In genomic region chr11:77485229-77485628, GRCm38 (mm10) we compare ENCODE assay signal across 15 mouse cellular contexts. TPM values are rescaled to one million over a fixed set of nuclear protein-coding genes. Genes with fewer than 3 reads are reported as not detected.
A peak's percentile ranks its signal among the peaks of the same experiment; 100 is the strongest.
DNase-seq lines count a peak whose midpoint lies in the region; ATAC-seq and TF ChIP-seq lines count a peak whose summit lies in the region.
"Had no signal": no experiment of that assay in that cellular context is flagged by ENCODE, and none has a peak within 500 bp of the region (broad histone marks: within the 10 kb centered on the region; RNA-seq: fewer than 3 reads in every experiment).

No protein-coding gene starts in this region.

- no peak overlapping the region for H3K4me2 ChIP-seq in heart, embryonic 15.5 days
- H3K4me2 ChIP-seq in forebrain, postnatal 0 days (ENCODE audit: low read depth) = peak overlapping the region; percentile 26; the same call in 1 of the 2 replicates
- peak overlapping the region; percentile 37 for H3K4me2 ChIP-seq in limb, embryonic 12.5 days
- no peak overlapping the region for H3K4me2 ChIP-seq in stomach, postnatal 0 days (replicated peaks; ENCODE audit: low read depth)

- no peak for DNase-seq in heart, adult 8-10 months (ENCODE audit: low spot score)
- DNase-seq in embryonic facial prominence, embryonic 10.5 days (ENCODE audit: low spot score) = no peak
- DNase-seq in forebrain, postnatal 0 days = no peak
- no peak for DNase-seq in right cerebral cortex, adult 18-20 months
- DNase-seq in stomach, postnatal 0 days (ENCODE audit: low spot score) = no peak
- DNase-seq: cerebellum, adult 8-10 months; kidney, postnatal 14 days; liver, postnatal 0 days; right cerebral cortex, postnatal 14 days; thymus, postnatal 14 days had no signal

- no peak overlapping the region for H3K27ac ChIP-seq in heart, embryonic 15.5 days
- H3K27ac ChIP-seq in embryonic facial prominence, embryonic 10.5 days (replicated peaks) = no peak overlapping the region
- H3K27ac ChIP-seq in forebrain, postnatal 0 days (ENCODE audit: low read depth, low read length) = no peak overlapping the region; the same call in 1 of the 2 replicates
- peak overlapping the region; percentile 80 for H3K27ac ChIP-seq in limb, embryonic 12.5 days
- no peak overlapping the region for H3K27ac ChIP-seq in stomach, postnatal 0 days (replicated peaks)

- 70% methylated on average over 6 of the region's 6 CpGs for WGBS in heart, embryonic 15.5 days
- WGBS in embryonic facial prominence, embryonic 10.5 days = 63% methylated on average over 6 of the region's 6 CpGs
- WGBS in forebrain, postnatal 0 days = 33% methylated on average over 6 of the region's 6 CpGs
- WGBS in limb, embryonic 12.5 days = 25% methylated on average over 6 of the region's 6 CpGs
- 56% methylated on average over 6 of the region's 6 CpGs for WGBS in stomach, postnatal 0 days

- no peaks in the 10 kb centered on the region for H3K9me3 ChIP-seq in heart, embryonic 15.5 days (replicated peaks)
- no peaks in the 10 kb centered on the region for H3K9me3 ChIP-seq in embryonic facial prominence, embryonic 10.5 days
- no peaks in the 10 kb centered on the region for H3K9me3 ChIP-seq in forebrain, postnatal 0 days (ENCODE audit: low read length)
- no peaks in the 10 kb centered on the region for H3K9me3 ChIP-seq in limb, embryonic 12.5 days
- H3K9me3 ChIP-seq in stomach, postnatal 0 days (ENCODE audit: control insufficient read depth, low read length) = no peaks in the 10 kb centered on the region

- H3K9ac ChIP-seq in heart, embryonic 15.5 days = 0 out of 2 replicates have a peak overlapping the region, but pooled peaks have one; percentile 4
- no peak overlapping the region for H3K9ac ChIP-seq in forebrain, postnatal 0 days
- H3K9ac ChIP-seq in limb, embryonic 12.5 days (replicated peaks) = no peak overlapping the region
- no peak overlapping the region for H3K9ac ChIP-seq in stomach, postnatal 0 days (ENCODE audit: low read length)
- H3K9ac ChIP-seq: liver, postnatal 0 days had no signal

- TF ChIP-seq CTCF in forebrain, postnatal 0 days (IDR thresholded peaks at IDR 0.05; ENCODE audit: low read depth) = no peak
- no peak for TF ChIP-seq CTCF in stomach, postnatal 0 days (IDR thresholded peaks at IDR 0.05; ENCODE audit: low read depth)

- no peak overlapping the region for H3K4me3 ChIP-seq in heart, embryonic 15.5 days
- H3K4me3 ChIP-seq in embryonic facial prominence, embryonic 10.5 days = peak overlapping the region; percentile 11; the same call in 1 of the 2 replicates
- H3K4me3 ChIP-seq in forebrain, postnatal 0 days (ENCODE audit: low read depth, low read length) = no peak overlapping the region
- no peak overlapping the region for H3K4me3 ChIP-seq in limb, embryonic 12.5 days (replicated peaks)
- H3K4me3 ChIP-seq in stomach, postnatal 0 days (ENCODE audit: low read depth, low read length) = no peak overlapping the region

- H3K36me3 ChIP-seq in heart, embryonic 15.5 days = no peaks in the 10 kb centered on the region
- H3K36me3 ChIP-seq in embryonic facial prominence, embryonic 10.5 days (replicated peaks) = peaks cover 21% of the 10 kb centered on the region; the same call in 1 of the 2 replicates
- no peaks in the 10 kb centered on the region for H3K36me3 ChIP-seq in forebrain, postnatal 0 days (ENCODE audit: insufficient read depth)
- no peaks in the 10 kb centered on the region for H3K36me3 ChIP-seq in limb, embryonic 12.5 days
- no peaks in the 10 kb centered on the region for H3K36me3 ChIP-seq in stomach, postnatal 0 days (ENCODE audit: control insufficient read depth, insufficient read depth, low read length)

- ATAC-seq in heart, embryonic 15.5 days (replicated peaks; ENCODE audit: insufficient number of reproducible peaks, insufficient read depth, low FRiP score, low read depth) = no peak
- no peak for ATAC-seq in forebrain, postnatal 0 days
- ATAC-seq in limb, embryonic 12.5 days (ENCODE audit: insufficient number of reproducible peaks, insufficient read depth, low FRiP score, low TSS enrichment, low read depth) = peak; percentile 4; the same call in 1 of the 2 replicates
- ATAC-seq in erythroid progenitor cell, adult 5-6 weeks (replicated peaks; ENCODE audit: low FRiP score, poor library complexity, severe bottlenecking) = no peak
- ATAC-seq in stomach, postnatal 0 days (ENCODE audit: low FRiP score, low TSS enrichment) = no peak
- ATAC-seq: liver, postnatal 0 days had no signal

- H3K27me3 ChIP-seq in heart, embryonic 15.5 days = no peaks in the 10 kb centered on the region
- H3K27me3 ChIP-seq in embryonic facial prominence, embryonic 10.5 days (replicated peaks; ENCODE audit: low read depth, poor library complexity, severe bottlenecking) = no peaks in the 10 kb centered on the region
- H3K27me3 ChIP-seq in forebrain, postnatal 0 days (ENCODE audit: insufficient read depth, low read length) = no peaks in the 10 kb centered on the region
- no peaks in the 10 kb centered on the region for H3K27me3 ChIP-seq in limb, embryonic 12.5 days
- H3K27me3 ChIP-seq in stomach, postnatal 0 days (ENCODE audit: control insufficient read depth, insufficient read depth, low read length) = no peaks in the 10 kb centered on the region

- peaks cover 39% of the 10 kb centered on the region for H3K4me1 ChIP-seq in heart, embryonic 15.5 days (replicated peaks)
- peaks cover 60% of the 10 kb centered on the region for H3K4me1 ChIP-seq in embryonic facial prominence, embryonic 10.5 days
- H3K4me1 ChIP-seq in forebrain, postnatal 0 days (ENCODE audit: insufficient read depth) = peaks cover 35% of the 10 kb centered on the region
- peaks cover 50% of the 10 kb centered on the region for H3K4me1 ChIP-seq in limb, embryonic 12.5 days (replicated peaks)
- peaks cover 7% of the 10 kb centered on the region for H3K4me1 ChIP-seq in stomach, postnatal 0 days (replicated peaks; ENCODE audit: control insufficient read depth, insufficient read depth)

- TF ChIP-seq EP300 in stomach, postnatal 0 days (optimal IDR thresholded peaks at IDR 0.05) = no peak

RNA-seq across cellular contexts. Expression of gene Ankrd13b, which starts 4.2 kb away (rescaled TPM):
- polyA plus RNA-seq in heart, embryonic 15.5 days (2015; fragmentation: Nextera tagmentation; extraction: Ambion mirVana) = 3.2 and 4.9 TPM in 2 replicates
- 10 to 100 TPM in 2 of 4 experiments, 1 to 10 TPM in 2; 7.5 to 11.6 (median 9.9) TPM for total RNA-seq in heart, adult 8-10 months (2022)
- polyA plus RNA-seq in embryonic facial prominence, embryonic 10.5 days (2016; fragmentation: Nextera tagmentation; extraction: Ambion mirVana) = 11.8 and 13.1 TPM in 2 replicates
- total RNA-seq in forebrain, postnatal 0 days (2014; rRNA removed) = 81.7 and 81.9 TPM in 2 replicates
- 55.4 and 56.8 TPM in 2 replicates for polyA plus RNA-seq in forebrain, postnatal 0 days (2015; fragmentation: Nextera tagmentation; extraction: Ambion mirVana)
- 12.9 and 13.1 TPM in 2 replicates for polyA plus RNA-seq in limb, embryonic 12.5 days (2016; fragmentation: Nextera tagmentation; extraction: Ambion mirVana)
- 3.2 and 3.8 TPM in 2 replicates for total RNA-seq in erythroid progenitor cell, adult 5-6 weeks (2015; ENCODE audit: low replicate concordance)
- 0.64 TPM in 1 of 2 replicates, not detected in the other for total RNA-seq in erythroid progenitor cell, adult 5-6 weeks (2017; ENCODE audit: low replicate concordance)
- 2.4 and 3.0 TPM in 2 replicates for polyA plus RNA-seq in stomach, postnatal 0 days (2015; fragmentation: Nextera tagmentation; extraction: Ambion mirVana)

RNA-seq across cellular contexts. Expression of gene Git1, which starts 8.1 kb away (rescaled TPM):
- 6.8 and 10.0 TPM in 2 replicates for polyA plus RNA-seq in heart, embryonic 15.5 days (2015; fragmentation: Nextera tagmentation; extraction: Ambion mirVana)
- total RNA-seq in heart, adult 8-10 months (2022) = 10 to 100 TPM; 53.5 to 63.3 (median 57.1) TPM
- 13.0 and 13.2 TPM in 2 replicates for polyA plus RNA-seq in embryonic facial prominence, embryonic 10.5 days (2016; fragmentation: Nextera tagmentation; extraction: Ambion mirVana)
- 91.2 and 126 TPM in 2 replicates for total RNA-seq in forebrain, postnatal 0 days (2014; rRNA removed)
- 20.1 and 22.1 TPM in 2 replicates for polyA plus RNA-seq in forebrain, postnatal 0 days (2015; fragmentation: Nextera tagmentation; extraction: Ambion mirVana)
- 10.2 and 10.3 TPM in 2 replicates for polyA plus RNA-seq in limb, embryonic 12.5 days (2016; fragmentation: Nextera tagmentation; extraction: Ambion mirVana)
- total RNA-seq in erythroid progenitor cell, adult 5-6 weeks (2015; ENCODE audit: low replicate concordance) = 9.2 and 15.5 TPM in 2 replicates
- total RNA-seq in erythroid progenitor cell, adult 5-6 weeks (2017; ENCODE audit: low replicate concordance) = 6.8 and 11.6 TPM in 2 replicates
- 5.9 and 7.9 TPM in 2 replicates for polyA plus RNA-seq in stomach, postnatal 0 days (2015; fragmentation: Nextera tagmentation; extraction: Ambion mirVana)

RNA-seq across cellular contexts. Expression of gene Coro6, which starts 23.0 kb away (rescaled TPM):
- 42.4 and 43.7 TPM in 2 replicates for polyA plus RNA-seq in heart, embryonic 15.5 days (2015; fragmentation: Nextera tagmentation; extraction: Ambion mirVana)
- 100 to 1,000 TPM; 221 to 251 (median 232) TPM for total RNA-seq in heart, adult 8-10 months (2022)
- polyA plus RNA-seq in embryonic facial prominence, embryonic 10.5 days (2016; fragmentation: Nextera tagmentation; extraction: Ambion mirVana) = not detected in 2 replicates
- 0.43 and 0.54 TPM in 2 replicates for total RNA-seq in forebrain, postnatal 0 days (2014; rRNA removed)
- 0.12 and 0.28 TPM in 2 replicates for polyA plus RNA-seq in forebrain, postnatal 0 days (2015; fragmentation: Nextera tagmentation; extraction: Ambion mirVana)
- polyA plus RNA-seq in limb, embryonic 12.5 days (2016; fragmentation: Nextera tagmentation; extraction: Ambion mirVana) = 0.33 and 0.54 TPM in 2 replicates
- total RNA-seq in erythroid progenitor cell, adult 5-6 weeks (2015; ENCODE audit: low replicate concordance) = not detected in 2 replicates
- total RNA-seq in erythroid progenitor cell, adult 5-6 weeks (2017; ENCODE audit: low replicate concordance) = not detected in 2 replicates
- polyA plus RNA-seq in stomach, postnatal 0 days (2015; fragmentation: Nextera tagmentation; extraction: Ambion mirVana) = 0.11 and 0.22 TPM in 2 replicates
- total RNA-seq: hematopoietic stem cell, adult 5-6 weeks; megakaryocyte progenitor cell, adult 5-6 weeks had no signal

RNA-seq across cellular contexts. Expression of gene Abhd15, which starts 29.7 kb away (rescaled TPM):
- 2.2 and 4.5 TPM in 2 replicates for polyA plus RNA-seq in heart, embryonic 15.5 days (2015; fragmentation: Nextera tagmentation; extraction: Ambion mirVana)
- 1 to 10 TPM; 1.7 to 3.2 (median 2.2) TPM for total RNA-seq in heart, adult 8-10 months (2022)
- polyA plus RNA-seq in embryonic facial prominence, embryonic 10.5 days (2016; fragmentation: Nextera tagmentation; extraction: Ambion mirVana) = 5.8 and 6.8 TPM in 2 replicates
- total RNA-seq in forebrain, postnatal 0 days (2014; rRNA removed) = 1.6 and 1.9 TPM in 2 replicates
- polyA plus RNA-seq in forebrain, postnatal 0 days (2015; fragmentation: Nextera tagmentation; extraction: Ambion mirVana) = 1.1 and 1.5 TPM in 2 replicates
- polyA plus RNA-seq in limb, embryonic 12.5 days (2016; fragmentation: Nextera tagmentation; extraction: Ambion mirVana) = 1.5 and 2.4 TPM in 2 replicates
- total RNA-seq in erythroid progenitor cell, adult 5-6 weeks (2015; ENCODE audit: low replicate concordance) = not detected in 2 replicates
- total RNA-seq in erythroid progenitor cell, adult 5-6 weeks (2017; ENCODE audit: low replicate concordance) = 0.68 and 0.90 TPM in 2 replicates
- polyA plus RNA-seq in stomach, postnatal 0 days (2015; fragmentation: Nextera tagmentation; extraction: Ambion mirVana) = 1.8 and 1.9 TPM in 2 replicates

RNA-seq across cellular contexts. Expression of gene Trp53i13, which starts 30.6 kb away (rescaled TPM):
- 26.3 and 32.2 TPM in 2 replicates for polyA plus RNA-seq in heart, embryonic 15.5 days (2015; fragmentation: Nextera tagmentation; extraction: Ambion mirVana)
- total RNA-seq in heart, adult 8-10 months (2022) = 10 to 100 TPM; 10.5 to 12.4 (median 11.4) TPM
- 33.1 and 35.0 TPM in 2 replicates for polyA plus RNA-seq in embryonic facial prominence, embryonic 10.5 days (2016; fragmentation: Nextera tagmentation; extraction: Ambion mirVana)
- total RNA-seq in forebrain, postnatal 0 days (2014; rRNA removed) = 7.7 and 12.4 TPM in 2 replicates
- polyA plus RNA-seq in forebrain, postnatal 0 days (2015; fragmentation: Nextera tagmentation; extraction: Ambion mirVana) = 12.3 and 12.4 TPM in 2 replicates
- polyA plus RNA-seq in limb, embryonic 12.5 days (2016; fragmentation: Nextera tagmentation; extraction: Ambion mirVana) = 49.1 and 53.2 TPM in 2 replicates
- 0.84 TPM in 1 of 2 replicates, not detected in the other for total RNA-seq in erythroid progenitor cell, adult 5-6 weeks (2015; ENCODE audit: low replicate concordance)
- 2.0 and 6.7 TPM in 2 replicates for total RNA-seq in erythroid progenitor cell, adult 5-6 weeks (2017; ENCODE audit: low replicate concordance)
- polyA plus RNA-seq in stomach, postnatal 0 days (2015; fragmentation: Nextera tagmentation; extraction: Ambion mirVana) = 19.5 and 20.9 TPM in 2 replicates

Comparison
In these comparisons a context has a peak if more than half of its experiments do, and no peak if none do; other contexts are left out.
1. H3K4me2 ChIP-seq: peak in forebrain, postnatal 0 days (single experiment) and limb, embryonic 12.5 days (single experiment); none in heart, embryonic 15.5 days (single experiment) and stomach, postnatal 0 days (single experiment).
2. RNA of gene Coro6, which starts 23.0 kb away (polyA plus RNA-seq): 42.4 to 43.7 TPM in heart, embryonic 15.5 days; 0.33 to 0.54 TPM in limb, embryonic 12.5 days, 0.12 to 0.28 TPM in forebrain, postnatal 0 days, 0.11 to 0.22 TPM in stomach, postnatal 0 days and not detected in embryonic facial prominence, embryonic 10.5 days; every median in the first group is over 10 times any median in the second.